Mouse (Mus musculus) hindbrain, embryonic 16.5 days (tissue): Measurements from ENCODE around the gene Rnase9. TPM values are rescaled to one million over a fixed set of nuclear protein-coding genes. Genes with fewer than 3 reads are reported as not detected.

Experiments used
- ATAC-seq: fragments of 200-750 bp; cut with Nextera tagmentation; 2 replicates; pipeline ENCODE4 v1.8.0; 2017; ENCODE audit warnings: moderate TSS enrichment, moderate library complexity
- H3K27ac ChIP-seq: fragments of 300-500 bp; sonication (generic); 2 replicates; pipeline ENCODE4 v1.5.1; 2014; ENCODE audit warnings: low read depth, mild to moderate bottlenecking, control low read depth, low read length, moderate library complexity
- H3K27me3 ChIP-seq: fragments of 300-500 bp; sonication (generic); replicated peaks from 2 replicates; pipeline ENCODE4 v1.6.1; 2014; ENCODE audit warnings: low read length; ENCODE audit not compliant: control insufficient read depth, insufficient read depth
- H3K36me3 ChIP-seq: fragments of 300-500 bp; sonication (generic); 2 replicates; pipeline ENCODE4 v1.6.1; 2014; ENCODE audit warnings: mild to moderate bottlenecking, low read length, moderate library complexity, mixed read lengths; ENCODE audit not compliant: control insufficient read depth, insufficient read depth
- H3K4me1 ChIP-seq: fragments of 300-500 bp; sonication (generic); 2 replicates; pipeline ENCODE4 v1.6.1; 2014; ENCODE audit warnings: low read depth, low read length; ENCODE audit not compliant: control insufficient read depth, insufficient read depth
- H3K4me2 ChIP-seq: fragments of 300-500 bp; sonication (generic); 2 replicates; pipeline ENCODE4 v1.6.1; 2014; ENCODE audit warnings: mild to moderate bottlenecking, low read length, control low read depth, moderate library complexity
- H3K4me3 ChIP-seq: fragments of 300-500 bp; sonication (generic); 2 replicates; pipeline ENCODE4 v1.5.1; 2014; ENCODE audit warnings: mild to moderate bottlenecking, low read length, control low read depth, moderate library complexity
- H3K9ac ChIP-seq: fragments of 300-500 bp; sonication (generic); 2 replicates; pipeline ENCODE4 v1.6.1; 2014; ENCODE audit warnings: low read depth, mild to moderate bottlenecking, control low read depth, low read length, moderate library complexity
- H3K9me3 ChIP-seq: fragments of 300-500 bp; sonication (generic); 2 replicates; pipeline ENCODE4 v1.6.1; 2014; ENCODE audit warnings: mild to moderate bottlenecking, low read length, moderate library complexity; ENCODE audit not compliant: control insufficient read depth
- WGBS: fragments of 180-500 bp; shearing (Covaris S2); extraction: QIAGEN DNeasy Blood & Tissue Kit; methylation state at CpG from one replicate; pipeline ENCODE4 v1.1.7; 2014; 5-methylcytosine and 5-hydroxymethylcytosine counted together
- polyA plus RNA-seq: library from polyadenylated mRNA; unstranded; fragments of >200 nt; fragmentation: Nextera tagmentation; extraction: Ambion mirVana; gene quantifications from 2 replicates; pipeline ENCODE4 v1.2.1, GENCODE M21; 2015

Gene Rnase9
- polyA plus RNA-seq, 1 experiment from 2014 or later = not detected

- 84% methylated on average over 8 of the region's 8 CpGs for WGBS
- no peak within 1 kb of the TSS for H3K4me3 ChIP-seq
- H3K27me3 ChIP-seq = no peaks in the 10 kb centered on the region
- no peaks in the 10 kb centered on the region for H3K4me1 ChIP-seq
- H3K27ac ChIP-seq = no peak within 1 kb of the TSS
- no peaks in the 10 kb centered on the region for H3K9me3 ChIP-seq
- H3K36me3 ChIP-seq = no peaks in the 10 kb centered on the region
- no peak within 1 kb of the TSS for H3K9ac ChIP-seq
- H3K4me2 ChIP-seq = no peak within 1 kb of the TSS
- ATAC-seq = no peak
These were observed 34.4 kb downstream of the Rnase9 start, which contains the start of gene Rnase10 for GRCm38 (mm10) chr14:51007152-51007801. Gene Rnase10 (plus strand): TSS chr14:51007751.

GRCm38 (mm10) chr14:50997999-50998666 is 43.5 kb downstream of the Rnase9 start:
- ATAC-seq = no peak
- Histone ChIP-seq H3K9me3 (no peaks in the 10 kb centered on the region), H3K4me2 (no peak overlapping the region), H3K27me3 (no peaks in the 10 kb centered on the region), H3K36me3 (no peaks in the 10 kb centered on the region), H3K27ac (no peak overlapping the region), H3K9ac (no peak overlapping the region), H3K4me3 (no peak overlapping the region), H3K4me1 (no peaks in the 10 kb centered on the region)
- 84% methylated on average over 2 of the region's 2 CpGs for WGBS

GRCm38 (mm10) chr14:50997088-50997487 is 44.6 kb downstream of the Rnase9 start:
- no peak overlapping the region for H3K9ac ChIP-seq
- no peaks in the 10 kb centered on the region for H3K36me3 ChIP-seq
- H3K4me3 ChIP-seq = no peak overlapping the region
- 71% methylated on average over 3 of the region's 3 CpGs for WGBS
- ATAC-seq = no peak
- H3K4me2 ChIP-seq = no peak overlapping the region
- no peak overlapping the region for H3K27ac ChIP-seq
- no peaks in the 10 kb centered on the region for H3K27me3 ChIP-seq
- no peaks in the 10 kb centered on the region for H3K4me1 ChIP-seq
- no peaks in the 10 kb centered on the region for H3K9me3 ChIP-seq

- 88% methylated on average over 3 of the region's 3 CpGs for WGBS
- Histone ChIP-seq H3K36me3 (no peaks in the 10 kb centered on the region), H3K27ac (no peak overlapping the region), H3K27me3 (no peaks in the 10 kb centered on the region), H3K4me2 (no peak overlapping the region), H3K4me3 (no peak overlapping the region), H3K4me1 (no peaks in the 10 kb centered on the region), H3K9ac (no peak overlapping the region), H3K9me3 (no peaks in the 10 kb centered on the region)
- ATAC-seq = no peak
These were observed 50.6 kb downstream of the Rnase9 start for GRCm38 (mm10) chr14:50991037-50991436.

Other genes starting within 250 kb of the Rnase9 start
- not detected in 2 replicates for gene Ccnb1ip1, start 234.1 kb downstream of the Rnase9 start, polyA plus RNA-seq
- 42.7 and 43.1 TPM in 2 replicates for gene Parp2, start 234.0 kb downstream of the Rnase9 start, polyA plus RNA-seq
- 2.9 and 3.3 TPM in 2 replicates for gene Tep1, start 171.3 kb downstream of the Rnase9 start, polyA plus RNA-seq
- 4.2 and 4.3 TPM in 2 replicates for gene Klhl33, start 144.4 kb downstream of the Rnase9 start, polyA plus RNA-seq
- 110 and 111 TPM in 2 replicates for gene Osgep, start 117.0 kb downstream of the Rnase9 start, polyA plus RNA-seq
- 158 and 167 TPM in 2 replicates for gene Apex1, start 116.9 kb downstream of the Rnase9 start, polyA plus RNA-seq
- gene Pip4p1, start 111.0 kb downstream of the Rnase9 start, polyA plus RNA-seq = 104 and 113 TPM in 2 replicates
- 23.4 and 24.0 TPM in 2 replicates for gene Pnp, start 110.8 kb downstream of the Rnase9 start, polyA plus RNA-seq
- gene Gm49342, start 97.4 kb downstream of the Rnase9 start, polyA plus RNA-seq = not detected in 2 replicates
- 0.56 and 0.98 TPM in 2 replicates for gene Pnp2, start 85.9 kb downstream of the Rnase9 start, polyA plus RNA-seq
- gene Rnase10, start 34.1 kb downstream of the Rnase9 start, polyA plus RNA-seq = 0.10 TPM in 2 replicates
- not detected in 2 replicates for gene Rnase11, start 8.3 kb upstream of the Rnase9 start, polyA plus RNA-seq
- gene Rnase12, start 15.8 kb upstream of the Rnase9 start, polyA plus RNA-seq = not detected in 2 replicates
- gene Olfr750, start 32.6 kb upstream of the Rnase9 start, polyA plus RNA-seq = 0.03 TPM in 1 of 2 replicates, not detected in the other
- gene Rnase4, start 49.2 kb upstream of the Rnase9 start, polyA plus RNA-seq = 18.2 and 19.8 TPM in 2 replicates
- gene Ang, start 49.3 kb upstream of the Rnase9 start, polyA plus RNA-seq = 5.1 and 6.2 TPM in 2 replicates
- gene Eddm3b, start 72.6 kb upstream of the Rnase9 start, polyA plus RNA-seq = not detected in 2 replicates
- 0.84 and 0.93 TPM in 2 replicates for gene Rnase6, start 82.0 kb upstream of the Rnase9 start, polyA plus RNA-seq
- 0.84 and 0.96 TPM in 2 replicates for gene Rnase1, start 104.9 kb upstream of the Rnase9 start, polyA plus RNA-seq
- not detected in 2 replicates for gene Rnase2b, start 120.4 kb upstream of the Rnase9 start, polyA plus RNA-seq
- not detected in 2 replicates for gene Ang2, start 157.3 kb upstream of the Rnase9 start, polyA plus RNA-seq
- not detected in 2 replicates for gene Ear14, start 161.5 kb upstream of the Rnase9 start, polyA plus RNA-seq
- not detected in 2 replicates for gene Rnase2a, start 214.2 kb upstream of the Rnase9 start, polyA plus RNA-seq